Mouse (Mus musculus): ENCODE data around the gene Clec16a. TPM values are rescaled to one million over a fixed set of nuclear protein-coding genes. Genes with fewer than 3 reads are reported as not detected.

Clec16a gene
- polyA plus RNA-seq, 1 experiment, result 19.6 TPM

GRCm38 (mm10) chr16:10666766-10667165 is 121.6 kb downstream of the Clec16a start:
- no peak for TF ChIP-seq GATA1 (IDR thresholded peaks at IDR 0.05; ENCODE audit: low read length)

GRCm38 (mm10) chr16:10668453-10668852 is 123.3 kb downstream of the Clec16a start:
- no peak for TF ChIP-seq GATA1 (IDR thresholded peaks at IDR 0.05; ENCODE audit: low read length)

- no peak for TF ChIP-seq GATA1 (IDR thresholded peaks at IDR 0.05; ENCODE audit: low read length)
These were observed 124.0 kb downstream of the Clec16a start for GRCm38 (mm10) chr16:10668991-10669703.

GRCm38 (mm10) chr16:10669936-10670335 is 124.8 kb downstream of the Clec16a start:
- TF ChIP-seq GATA1 (IDR thresholded peaks at IDR 0.05; ENCODE audit: low read length), result no peak

- TF ChIP-seq GATA1 (IDR thresholded peaks at IDR 0.05; ENCODE audit: low read length), result no peak
These were observed 127.4 kb downstream of the Clec16a start for GRCm38 (mm10) chr16:10672490-10672889.

- TF ChIP-seq GATA1 (IDR thresholded peaks at IDR 0.05; ENCODE audit: low read length), result no peak
These were observed 128.9 kb downstream of the Clec16a start for GRCm38 (mm10) chr16:10674020-10674419.

- TF ChIP-seq GATA1 (IDR thresholded peaks at IDR 0.05; ENCODE audit: low read length), result no peak
These were observed 129.8 kb downstream of the Clec16a start for GRCm38 (mm10) chr16:10674957-10675356.

- TF ChIP-seq GATA1 (IDR thresholded peaks at IDR 0.05; ENCODE audit: low read length), result no peak
These were observed 130.5 kb downstream of the Clec16a start for GRCm38 (mm10) chr16:10675612-10676011.

GRCm38 (mm10) chr16:10676461-10677066 is 131.4 kb downstream of the Clec16a start:
- TF ChIP-seq GATA1 (IDR thresholded peaks at IDR 0.05; ENCODE audit: low read length), result peak; percentile 57

GRCm38 (mm10) chr16:10682521-10682920 is 137.4 kb downstream of the Clec16a start:
- no peak for TF ChIP-seq GATA1 (IDR thresholded peaks at IDR 0.05; ENCODE audit: low read length)

GRCm38 (mm10) chr16:10683193-10684000 is 138.3 kb downstream of the Clec16a start:
- no peak for TF ChIP-seq GATA1 (IDR thresholded peaks at IDR 0.05; ENCODE audit: low read length)

GRCm38 (mm10) chr16:10689748-10690318 is 144.7 kb downstream of the Clec16a start:
- TF ChIP-seq GATA1 (IDR thresholded peaks at IDR 0.05; ENCODE audit: low read length), result peak; percentile 25

- peak; percentile 3 for TF ChIP-seq GATA1 (IDR thresholded peaks at IDR 0.05; ENCODE audit: low read length)
These were observed 145.3 kb downstream of the Clec16a start for GRCm38 (mm10) chr16:10690442-10690841.

- TF ChIP-seq GATA1 (IDR thresholded peaks at IDR 0.05; ENCODE audit: low read length), result no peak
These were observed 146.6 kb downstream of the Clec16a start for GRCm38 (mm10) chr16:10691705-10692104.

- TF ChIP-seq GATA1 (IDR thresholded peaks at IDR 0.05; ENCODE audit: low read length), result no peak
These were observed 147.7 kb downstream of the Clec16a start for GRCm38 (mm10) chr16:10692848-10693247.

GRCm38 (mm10) chr16:10693424-10693823 is 148.3 kb downstream of the Clec16a start:
- TF ChIP-seq GATA1 (IDR thresholded peaks at IDR 0.05; ENCODE audit: low read length), result no peak

Data from G1E-ER4 (cell line).